Mouse (Mus musculus): ENCODE results near the gene Cdhr1.

The Cdhr1 gene

GRCm38 (mm10) chr14:37068516-37068915 lies 29.6 kb downstream of the Cdhr1 start:
- DNase-seq (ENCODE audit: low spot score) = peak; percentile 65

DNA sequence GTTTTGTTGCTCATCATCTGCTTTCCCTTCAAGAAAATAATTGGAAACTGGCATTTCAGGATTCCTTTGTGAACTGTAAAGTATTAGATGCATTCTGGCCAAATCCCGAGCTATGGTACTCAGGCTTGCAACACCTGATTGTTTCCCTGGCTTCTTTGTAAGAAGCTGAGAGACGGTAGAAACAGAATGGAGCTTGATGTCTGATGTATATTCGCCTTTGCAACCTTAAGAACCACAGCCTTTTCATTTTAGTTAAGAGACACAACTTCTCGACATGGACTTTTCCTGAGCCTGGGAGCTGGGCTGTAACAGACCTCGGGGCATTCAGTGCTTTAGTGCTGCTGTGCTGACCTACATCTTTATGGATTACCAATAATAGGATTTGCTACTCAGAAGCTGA lies 30.5 kb downstream of the Cdhr1 start, which contains the start of gene Lrit2:
Gene Lrit2, plus strand, starts transcription at position 301 of the 400 bp plus-strand sequence.
- DNase-seq (ENCODE audit: low spot score) = no peak

- DNase-seq (ENCODE audit: low spot score) = no peak
These were observed 31.5 kb downstream of the Cdhr1 start for GRCm38 (mm10) chr14:37066636-37067035.

DNA sequence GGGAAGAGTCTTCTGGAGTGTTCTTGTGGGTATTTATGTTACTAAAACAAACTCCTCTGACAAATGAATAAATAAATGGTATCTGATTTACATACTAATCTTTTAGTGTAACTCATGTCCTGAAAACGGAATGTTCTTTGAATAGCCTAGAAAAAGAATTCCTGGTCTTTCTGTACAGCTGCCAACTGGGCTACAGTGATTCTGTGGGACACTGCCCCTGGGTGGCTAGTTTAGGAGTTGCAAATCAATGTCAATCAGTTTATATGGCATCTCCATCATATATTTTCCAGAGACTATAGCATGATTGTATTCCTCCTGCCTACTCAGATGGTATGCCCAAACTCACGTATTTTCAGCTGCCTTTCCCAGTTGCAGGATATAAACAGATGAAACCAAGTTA lies 33.3 kb downstream of the Cdhr1 start:
- no peak for DNase-seq (ENCODE audit: low spot score)

DNA sequence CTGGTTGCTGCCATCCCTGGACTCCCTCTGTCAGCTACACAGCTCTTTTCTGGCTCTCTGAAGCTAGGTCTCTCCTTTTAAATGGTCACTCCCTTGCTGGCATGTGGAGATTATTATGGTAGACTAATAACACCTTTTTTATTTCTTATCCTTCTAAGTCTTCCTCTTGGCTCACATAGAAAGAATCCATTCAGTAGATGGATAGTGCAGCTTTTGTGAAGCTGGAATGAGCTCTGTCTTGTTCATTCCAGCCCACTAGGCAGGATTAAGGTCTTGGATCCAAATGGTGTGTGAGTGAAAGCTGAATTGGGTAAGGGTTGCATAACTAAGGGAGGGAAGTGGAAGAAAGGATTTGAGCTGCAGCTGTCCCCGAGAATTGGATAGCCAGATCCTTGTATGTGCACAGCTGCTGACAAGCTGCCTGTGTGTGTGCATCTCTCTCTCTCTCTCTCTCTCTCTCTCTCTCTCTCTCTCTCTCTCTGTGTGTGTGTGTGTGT lies 49.2 kb downstream of the Cdhr1 start, which contains the start of gene Rgr:
Gene Rgr, minus strand, starts transcription at position 51 of the 497 bp plus-strand sequence.
- DNase-seq (ENCODE audit: low spot score) = no peak

DNA sequence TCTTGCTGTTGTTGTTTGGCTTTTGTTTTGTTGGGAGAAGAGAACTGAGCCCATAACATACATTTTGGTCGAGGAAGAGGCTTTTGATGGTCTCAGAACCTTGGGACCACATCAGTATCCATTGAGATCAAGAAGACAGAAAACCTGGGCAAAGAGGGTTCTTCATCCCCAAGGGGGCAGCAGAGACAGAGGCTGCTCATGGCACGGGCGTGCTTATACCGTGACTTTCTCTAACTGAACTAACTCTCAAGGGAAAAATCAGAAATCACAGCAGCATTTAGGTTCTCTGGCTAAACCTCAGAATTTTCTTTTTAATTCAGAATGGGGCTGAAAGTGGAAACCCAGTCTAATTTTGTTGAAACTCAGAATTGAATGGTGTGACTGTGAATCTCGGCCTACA lies 63.7 kb downstream of the Cdhr1 start:
- DNase-seq (ENCODE audit: low spot score) = no peak

GRCm38 (mm10) chr14:37033241-37033640 lies 64.9 kb downstream of the Cdhr1 start:
- DNase-seq (ENCODE audit: low spot score) = peak; percentile 45

GRCm38 (mm10) chr14:37032481-37033104 lies 65.6 kb downstream of the Cdhr1 start:
- no peak for DNase-seq (ENCODE audit: low spot score)

GRCm38 (mm10) chr14:37028555-37028954 lies 69.6 kb downstream of the Cdhr1 start:
- no peak for DNase-seq (ENCODE audit: low spot score)

GRCm38 (mm10) chr14:37027951-37028350 lies 70.2 kb downstream of the Cdhr1 start:
- no peak for DNase-seq (ENCODE audit: low spot score)

All from ovary, postnatal 36 days (tissue).